Mouse (Mus musculus): ENCODE data around the gene Btbd11. TPM values are rescaled to one million over a fixed set of nuclear protein-coding genes. Genes with fewer than 3 reads are reported as not detected.

The Btbd11 gene
- polyA plus RNA-seq, 1 experiment from 2014 or later, result 7.1 TPM

GRCm38 (mm10) chr10:85465516-85466408, 79.1 kb downstream of the Btbd11 start:
- Histone ChIP-seq H3K4me2 (ENCODE audit: low read length) (no peak overlapping the region), H3K9ac (ENCODE audit: low read length) (no peak overlapping the region), H3K4me1 (ENCODE audit: control insufficient read depth, insufficient read depth, low read length) (peaks cover 25% of the 10 kb centered on the region), H3K4me3 (ENCODE audit: low read depth, low read length) (no peak overlapping the region), H3K27me3 (replicated peaks; ENCODE audit: control insufficient read depth, insufficient read depth, low read length) (no peaks in the 10 kb centered on the region), H3K27ac (ENCODE audit: low read depth, low read length) (no peak overlapping the region), H3K9me3 (replicated peaks; ENCODE audit: control insufficient read depth, low read length) (no peaks in the 10 kb centered on the region), H3K36me3 (ENCODE audit: control insufficient read depth, insufficient read depth, low read length) (no peaks in the 10 kb centered on the region)
- 82% methylated on average over 13 of the region's 13 CpGs for WGBS
- ATAC-seq, result peak; percentile 38; the same call in 1 of the 2 replicates
- DNase-seq (ENCODE audit: low spot score), result peak; percentile 48

- H3K4me1 ChIP-seq (ENCODE audit: control insufficient read depth, insufficient read depth, low read length), result peaks cover 25% of the 10 kb centered on the region
- no peaks in the 10 kb centered on the region for H3K27me3 ChIP-seq (replicated peaks; ENCODE audit: control insufficient read depth, insufficient read depth, low read length)
- no peaks in the 10 kb centered on the region for H3K9me3 ChIP-seq (replicated peaks; ENCODE audit: control insufficient read depth, low read length)
- no peak overlapping the region for H3K27ac ChIP-seq (ENCODE audit: low read depth, low read length)
- DNase-seq (ENCODE audit: low spot score), result no peak
- ATAC-seq, result no peak; the same call in 1 of the 2 replicates
- H3K4me3 ChIP-seq (ENCODE audit: low read depth, low read length), result no peak overlapping the region
- no peaks in the 10 kb centered on the region for H3K36me3 ChIP-seq (ENCODE audit: control insufficient read depth, insufficient read depth, low read length)
- H3K9ac ChIP-seq (ENCODE audit: low read length), result no peak overlapping the region
- WGBS, result 44% methylated on average over 8 of the region's 8 CpGs
- no peak overlapping the region for H3K4me2 ChIP-seq (ENCODE audit: low read length)
Measured at GRCm38 (mm10) chr10:85466409-85466761, 79.8 kb downstream of the Btbd11 start.

GRCm38 (mm10) chr10:85467393-85467792, 80.8 kb downstream of the Btbd11 start:
- H3K4me3 ChIP-seq (ENCODE audit: low read depth, low read length), result no peak overlapping the region
- peaks cover 25% of the 10 kb centered on the region for H3K4me1 ChIP-seq (ENCODE audit: control insufficient read depth, insufficient read depth, low read length)
- H3K4me2 ChIP-seq (ENCODE audit: low read length), result no peak overlapping the region
- no peaks in the 10 kb centered on the region for H3K27me3 ChIP-seq (replicated peaks; ENCODE audit: control insufficient read depth, insufficient read depth, low read length)
- H3K9me3 ChIP-seq (replicated peaks; ENCODE audit: control insufficient read depth, low read length), result no peaks in the 10 kb centered on the region
- ATAC-seq, result no peak
- H3K9ac ChIP-seq (ENCODE audit: low read length), result no peak overlapping the region
- H3K36me3 ChIP-seq (ENCODE audit: control insufficient read depth, insufficient read depth, low read length), result no peaks in the 10 kb centered on the region
- 60% methylated on average over 7 of the region's 7 CpGs for WGBS
- DNase-seq (ENCODE audit: low spot score), result no peak
- no peak overlapping the region for H3K27ac ChIP-seq (ENCODE audit: low read depth, low read length)

GRCm38 (mm10) chr10:85468527-85468926, 81.9 kb downstream of the Btbd11 start:
- Histone ChIP-seq H3K27me3 (replicated peaks; ENCODE audit: control insufficient read depth, insufficient read depth, low read length) (no peaks in the 10 kb centered on the region), H3K4me1 (ENCODE audit: control insufficient read depth, insufficient read depth, low read length) (peaks cover 30% of the 10 kb centered on the region), H3K36me3 (ENCODE audit: control insufficient read depth, insufficient read depth, low read length) (no peaks in the 10 kb centered on the region), H3K27ac (ENCODE audit: low read depth, low read length) (no peak overlapping the region), H3K4me2 (ENCODE audit: low read length) (no peak overlapping the region), H3K4me3 (ENCODE audit: low read depth, low read length) (no peak overlapping the region), H3K9ac (ENCODE audit: low read length) (no peak overlapping the region), H3K9me3 (replicated peaks; ENCODE audit: control insufficient read depth, low read length) (no peaks in the 10 kb centered on the region)
- ATAC-seq (no peak), DNase-seq (ENCODE audit: low spot score) (no peak)
- WGBS, result 68% methylated on average over 4 of the region's 4 CpGs

- H3K27ac ChIP-seq (ENCODE audit: low read depth, low read length), result no peak overlapping the region
- no peaks in the 10 kb centered on the region for H3K9me3 ChIP-seq (replicated peaks; ENCODE audit: control insufficient read depth, low read length)
- WGBS, result 16% methylated on average over 5 of the region's 5 CpGs
- H3K4me2 ChIP-seq (ENCODE audit: low read length), result no peak overlapping the region
- H3K4me1 ChIP-seq (ENCODE audit: control insufficient read depth, insufficient read depth, low read length), result peaks cover 35% of the 10 kb centered on the region
- no peak overlapping the region for H3K9ac ChIP-seq (ENCODE audit: low read length)
- no peak overlapping the region for H3K4me3 ChIP-seq (ENCODE audit: low read depth, low read length)
- no peaks in the 10 kb centered on the region for H3K36me3 ChIP-seq (ENCODE audit: control insufficient read depth, insufficient read depth, low read length)
- no peaks in the 10 kb centered on the region for H3K27me3 ChIP-seq (replicated peaks; ENCODE audit: control insufficient read depth, insufficient read depth, low read length)
- ATAC-seq, result no peak
- DNase-seq (ENCODE audit: low spot score), result peak; percentile 63
Measured at GRCm38 (mm10) chr10:85469341-85469740, 82.7 kb downstream of the Btbd11 start.

GRCm38 (mm10) chr10:85473265-85473664, 86.7 kb downstream of the Btbd11 start:
- DNase-seq (ENCODE audit: low spot score), result no peak
- Histone ChIP-seq H3K4me1 (ENCODE audit: control insufficient read depth, insufficient read depth, low read length) (peaks cover 21% of the 10 kb centered on the region), H3K27ac (ENCODE audit: low read depth, low read length) (peak overlapping the region; percentile 66), H3K9ac (ENCODE audit: low read length) (no peak overlapping the region), H3K4me2 (ENCODE audit: low read length) (no peak overlapping the region), H3K36me3 (ENCODE audit: control insufficient read depth, insufficient read depth, low read length) (no peaks in the 10 kb centered on the region), H3K27me3 (replicated peaks; ENCODE audit: control insufficient read depth, insufficient read depth, low read length) (no peaks in the 10 kb centered on the region), H3K9me3 (replicated peaks; ENCODE audit: control insufficient read depth, low read length) (no peaks in the 10 kb centered on the region), H3K4me3 (ENCODE audit: low read depth, low read length) (no peak overlapping the region)
- ATAC-seq, result no peak
- WGBS, result 77% methylated on average over 4 of the region's 4 CpGs

GRCm38 (mm10) chr10:85473871-85474270, 87.3 kb downstream of the Btbd11 start:
- Histone ChIP-seq H3K4me1 (ENCODE audit: control insufficient read depth, insufficient read depth, low read length) (peaks cover 21% of the 10 kb centered on the region), H3K27ac (ENCODE audit: low read depth, low read length) (peak overlapping the region; percentile 66), H3K4me2 (ENCODE audit: low read length) (no peak overlapping the region), H3K36me3 (ENCODE audit: control insufficient read depth, insufficient read depth, low read length) (no peaks in the 10 kb centered on the region), H3K9ac (ENCODE audit: low read length) (no peak overlapping the region), H3K4me3 (ENCODE audit: low read depth, low read length) (no peak overlapping the region), H3K9me3 (replicated peaks; ENCODE audit: control insufficient read depth, low read length) (no peaks in the 10 kb centered on the region), H3K27me3 (replicated peaks; ENCODE audit: control insufficient read depth, insufficient read depth, low read length) (no peaks in the 10 kb centered on the region)
- DNase-seq (ENCODE audit: low spot score) (peak; percentile 80), ATAC-seq (peak; percentile 75)
- 32% methylated on average over 3 of the region's 3 CpGs for WGBS

- 55% methylated on average over 9 of the region's 9 CpGs for WGBS
- no peaks in the 10 kb centered on the region for H3K27me3 ChIP-seq (replicated peaks; ENCODE audit: control insufficient read depth, insufficient read depth, low read length)
- no peak overlapping the region for H3K9ac ChIP-seq (ENCODE audit: low read length)
- H3K4me1 ChIP-seq (ENCODE audit: control insufficient read depth, insufficient read depth, low read length), result peaks cover 13% of the 10 kb centered on the region
- ATAC-seq (peak; percentile 50; the same call in 1 of the 2 replicates), DNase-seq (ENCODE audit: low spot score) (peak; percentile 73)
- H3K9me3 ChIP-seq (replicated peaks; ENCODE audit: control insufficient read depth, low read length), result no peaks in the 10 kb centered on the region
- H3K36me3 ChIP-seq (ENCODE audit: control insufficient read depth, insufficient read depth, low read length), result no peaks in the 10 kb centered on the region
- H3K4me3 ChIP-seq (ENCODE audit: low read depth, low read length), result no peak overlapping the region
- H3K4me2 ChIP-seq (ENCODE audit: low read length), result no peak overlapping the region
- no peak overlapping the region for H3K27ac ChIP-seq (ENCODE audit: low read depth, low read length)
Measured at GRCm38 (mm10) chr10:85475642-85476345, 89.2 kb downstream of the Btbd11 start.
